Mouse (Mus musculus): Measurements from ENCODE around the gene AI467606.
"Not testable (repeated sequence)": the region's sequence is repeated elsewhere in the genome, so short reads cannot be mapped to it uniquely, and the experiment has no call there.

Gene AI467606

GRCm38 (mm10) chr7:127091114-127091896, at the start of gene AI467606:
Gene AI467606 (plus strand): TSS chr7:127091359.
- peak; percentile 61 to 77 for DNase-seq (ENCODE audit: low spot score in 2 of 2)

- DNase-seq (ENCODE audit: low spot score in 2 of 2): peak; percentile 86 to 90
Observed at GRCm38 (mm10) chr7:127041851-127042672, 49.1 kb upstream of the AI467606 start, which contains the start of gene Kif22. Gene Kif22 (minus strand): TSS chr7:127042471.

GRCm38 (mm10) chr7:127055026-127055585, 36.1 kb upstream of the AI467606 start:
- no peak for DNase-seq (ENCODE audit: low spot score in 2 of 2)

GRCm38 (mm10) chr7:127065538-127065937, 25.6 kb upstream of the AI467606 start:
- no peak for DNase-seq (ENCODE audit: low spot score in 2 of 2)

- DNase-seq (ENCODE audit: low spot score in 2 of 2): no peak
Observed at GRCm38 (mm10) chr7:127066317-127066716, 24.8 kb upstream of the AI467606 start.

- DNase-seq (ENCODE audit: low spot score in 2 of 2): no peak
Observed at GRCm38 (mm10) chr7:127070871-127071413, 20.2 kb upstream of the AI467606 start.

GRCm38 (mm10) chr7:127073221-127073620, 17.9 kb upstream of the AI467606 start:
- DNase-seq (ENCODE audit: low spot score in 2 of 2): no peak

- no peak for DNase-seq (ENCODE audit: low spot score in 2 of 2)
Observed at GRCm38 (mm10) chr7:127076188-127076587, 15.0 kb upstream of the AI467606 start.

- DNase-seq (ENCODE audit: low spot score in 2 of 2): no peak
Observed at GRCm38 (mm10) chr7:127077692-127078091, 13.5 kb upstream of the AI467606 start.

- no peak for DNase-seq (ENCODE audit: low spot score in 2 of 2)
Observed at GRCm38 (mm10) chr7:127080045-127080444, 11.1 kb upstream of the AI467606 start.

GRCm38 (mm10) chr7:127082271-127082670, 8.9 kb upstream of the AI467606 start:
- DNase-seq (ENCODE audit: low spot score in 2 of 2): no peak

GRCm38 (mm10) chr7:127082995-127083394, 8.2 kb upstream of the AI467606 start:
- no peak for DNase-seq (ENCODE audit: low spot score in 2 of 2)

- no peak for DNase-seq (ENCODE audit: low spot score in 2 of 2)
Observed at GRCm38 (mm10) chr7:127083689-127084088, 7.5 kb upstream of the AI467606 start.

GRCm38 (mm10) chr7:127084794-127085193, 6.4 kb upstream of the AI467606 start:
- no peak for DNase-seq (ENCODE audit: low spot score in 2 of 2)

- DNase-seq (ENCODE audit: low spot score in 2 of 2): not testable (repeated sequence)
Observed at GRCm38 (mm10) chr7:127085751-127086150, 5.4 kb upstream of the AI467606 start.

GRCm38 (mm10) chr7:127087278-127088010, 3.7 kb upstream of the AI467606 start, which contains the start of gene Zg16:
Gene Zg16 (minus strand): TSS chr7:127087328.
- not testable (repeated sequence) for DNase-seq (ENCODE audit: low spot score in 2 of 2)

- DNase-seq (ENCODE audit: low spot score in 2 of 2): no peak
Observed at GRCm38 (mm10) chr7:127088083-127088482, 3.1 kb upstream of the AI467606 start.

- DNase-seq (ENCODE audit: low spot score in 2 of 2): peak in 1 of 2 experiments; percentile 10
Observed at GRCm38 (mm10) chr7:127088901-127089845, 2.0 kb upstream of the AI467606 start.

- no peak for DNase-seq (ENCODE audit: low spot score in 2 of 2)
Observed at GRCm38 (mm10) chr7:127090154-127091113, 725 bp upstream of the AI467606 start.

Measured in heart, adult 9 months (tissue).